Mouse (Mus musculus) bone marrow macrophage, adult 2 months (primary cell): Measurements from ENCODE around the gene Stat4.

Experiments
- CTCF ChIP-seq: IDR thresholded peaks from 2 replicates; pipeline ENCODE4 v1.5.1; 2012; ENCODE audit warnings: low read depth, mild to moderate bottlenecking, low read length, moderate library complexity
- POLR2A ChIP-seq: IDR thresholded peaks from 2 replicates; pipeline ENCODE4 v1.6.1; 2012; ENCODE audit warnings: mild to moderate bottlenecking, low read depth, low read length, borderline replicate concordance

DNA sequence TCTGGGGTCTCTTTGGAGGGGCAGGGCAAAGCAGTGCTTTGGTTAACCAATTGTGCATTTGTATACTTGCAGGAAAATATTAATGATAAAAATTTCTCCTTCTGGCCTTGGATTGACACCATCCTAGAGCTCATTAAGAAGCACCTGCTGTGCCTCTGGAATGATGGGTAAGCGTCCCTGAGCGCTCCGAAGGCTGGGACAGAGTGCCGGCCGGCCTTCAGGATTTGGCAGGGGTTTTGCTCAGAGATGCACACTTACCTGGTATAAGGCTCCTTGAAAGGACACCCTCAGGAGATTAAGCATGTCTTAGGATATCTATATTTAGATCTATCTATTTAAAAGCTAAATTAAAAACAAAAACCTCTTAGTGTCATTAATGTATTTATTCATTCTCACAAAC, 164.2 kb downstream of the Stat4 start:
- no peak for TF ChIP-seq CTCF
- TF ChIP-seq POLR2A: no peak
